Mouse (Mus musculus) ES-Bruce4 (cell line): ENCODE results near the gene Prss23.

Experiments
- CTCF ChIP-seq: IDR thresholded peaks from one replicate; pipeline ENCODE4 v1.8.1; 2011; ENCODE audit warnings: low read depth, low read length
- POLR2A ChIP-seq: IDR thresholded peaks from one replicate; pipeline ENCODE4 v1.8.1; 2011; ENCODE audit warnings: low read length; ENCODE audit not compliant: insufficient read depth

GRCm38 (mm10) chr7:89508672-89509071, 18.3 kb downstream of the Prss23 start:
- TF ChIP-seq CTCF, result no peak
- no peak for TF ChIP-seq POLR2A
